Mouse (Mus musculus) heart, postnatal 0 days (tissue): ENCODE results near the gene Fcgr3.
"Not testable (repeated sequence)": the region's sequence is repeated elsewhere in the genome, so short reads cannot be mapped to it uniquely, and the experiment has no call there.

ENCODE experiments used
- CTCF ChIP-seq: IDR thresholded peaks from 2 replicates; pipeline ENCODE4 v1.5.1; 2016; ENCODE audit warnings: antibody characterized with exemption, control low read depth, low read depth
- EP300 ChIP-seq: IDR thresholded peaks from 2 replicates; pipeline ENCODE4 v1.6.1; 2016; ENCODE audit warnings: antibody characterized with exemption, low read depth

- not testable (repeated sequence) for TF ChIP-seq CTCF, EP300
Measured at GRCm38 (mm10) chr1:171066583-171066982, 1.8 kb upstream of the Fcgr3 start.
